Mouse (Mus musculus): Measurements from ENCODE around the gene Trim25. TPM values are rescaled to one million over a fixed set of nuclear protein-coding genes. Genes with fewer than 3 reads are reported as not detected.

Gene Trim25
- polyA plus RNA-seq, 1 experiment from 2014 or later = 17.8 TPM

DNA sequence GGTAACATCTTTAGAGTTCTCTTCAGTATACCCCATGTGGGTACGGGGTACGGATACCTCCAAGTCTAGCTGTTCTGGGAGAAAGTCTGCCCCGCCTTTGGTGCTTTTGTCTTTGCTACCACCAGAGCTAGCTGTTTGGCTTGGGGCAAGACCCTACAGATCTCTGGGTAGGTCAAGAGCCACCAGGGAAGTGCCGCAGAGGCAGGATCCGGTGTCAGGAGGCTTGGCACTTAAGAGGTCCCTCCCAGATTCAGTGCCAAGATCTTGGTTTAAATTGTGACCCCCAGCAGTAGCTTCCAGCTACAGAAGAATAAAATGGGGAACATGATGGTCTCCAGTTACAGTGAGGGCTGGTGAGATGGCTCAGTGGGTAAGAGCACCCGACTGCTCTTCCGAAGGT lies 2.4 kb downstream of the Trim25 start:
- Histone ChIP-seq H3K4me3 (ENCODE audit: low read length) (no peak overlapping the region; the same call in 1 of the 2 replicates), H3K9me3 (ENCODE audit: low read length) (no peaks in the 10 kb centered on the region), H3K4me2 (replicated peaks; ENCODE audit: low read depth, low read length) (peak overlapping the region; percentile 16; the same call in 1 of the 2 replicates), H3K9ac (replicated peaks; ENCODE audit: low read length) (no peak overlapping the region), H3K27me3 (ENCODE audit: insufficient read depth, low read length) (no peaks in the 10 kb centered on the region), H3K4me1 (ENCODE audit: insufficient read depth, low read length) (0 out of 2 replicates have a peak, but pooled peaks cover 9% of the 10 kb centered on the region), H3K27ac (ENCODE audit: low read length) (no peak overlapping the region), H3K36me3 (ENCODE audit: insufficient read depth, low read length) (peaks cover 2% of the 10 kb centered on the region; the same call in 1 of the 2 replicates)
- 90% methylated on average over 7 of the region's 7 CpGs for WGBS
- ATAC-seq (ENCODE audit: low FRiP score, low TSS enrichment) = no peak

DNA sequence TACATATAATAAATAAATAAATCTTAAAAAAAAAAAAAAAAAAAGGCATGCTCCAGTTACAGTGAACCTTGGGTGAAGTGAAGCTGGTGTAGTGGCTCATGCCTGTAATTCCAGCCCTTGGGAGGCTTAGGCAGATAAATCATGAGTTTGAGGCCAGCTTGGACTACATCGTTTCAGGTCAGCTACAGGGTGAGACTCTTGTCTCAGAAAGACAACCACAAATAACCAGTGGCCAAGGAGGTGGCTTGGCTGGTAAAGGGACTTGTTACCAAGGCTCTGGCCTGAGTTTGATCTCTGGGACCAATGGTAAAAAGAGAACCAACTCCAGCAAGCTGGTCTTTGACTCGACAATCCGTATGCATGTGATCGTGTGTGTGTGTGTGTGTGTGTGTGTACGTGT lies 2.9 kb downstream of the Trim25 start:
- WGBS = 80% methylated on average over 5 of the region's 5 CpGs
- H3K36me3 ChIP-seq (ENCODE audit: insufficient read depth, low read length) = peaks cover 3% of the 10 kb centered on the region; the same call in 1 of the 2 replicates
- no peak overlapping the region for H3K27ac ChIP-seq (ENCODE audit: low read length)
- no peaks in the 10 kb centered on the region for H3K9me3 ChIP-seq (ENCODE audit: low read length)
- 0 out of 2 replicates have a peak, but pooled peaks cover 9% of the 10 kb centered on the region for H3K4me1 ChIP-seq (ENCODE audit: insufficient read depth, low read length)
- H3K9ac ChIP-seq (replicated peaks; ENCODE audit: low read length) = no peak overlapping the region
- H3K4me3 ChIP-seq (ENCODE audit: low read length) = no peak overlapping the region
- no peaks in the 10 kb centered on the region for H3K27me3 ChIP-seq (ENCODE audit: insufficient read depth, low read length)
- no peak for ATAC-seq (ENCODE audit: low FRiP score, low TSS enrichment)
- peak overlapping the region; percentile 22; the same call in 1 of the 2 replicates for H3K4me2 ChIP-seq (replicated peaks; ENCODE audit: low read depth, low read length)

DNA sequence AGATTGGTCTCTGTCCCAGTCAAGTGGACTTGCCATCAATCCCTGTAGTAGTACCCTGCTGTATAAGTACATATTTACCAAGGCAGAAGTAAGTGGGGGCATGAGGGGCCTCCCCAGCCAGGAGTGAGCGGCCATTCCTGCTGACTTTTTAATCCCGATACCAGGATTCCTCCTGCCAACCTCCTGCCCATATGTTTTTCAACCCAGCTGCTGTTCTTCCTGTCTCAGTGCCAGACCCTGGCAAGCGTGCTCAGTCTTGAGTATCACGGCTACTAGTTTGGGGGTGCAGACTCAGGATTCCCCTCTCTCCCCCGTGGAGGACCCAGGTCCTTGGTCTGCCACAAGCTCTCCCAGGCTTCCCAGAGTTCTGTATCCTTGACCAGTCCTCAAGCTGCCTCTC lies 3.4 kb downstream of the Trim25 start:
- WGBS = 78% methylated on average over 5 of the region's 5 CpGs

DNA sequence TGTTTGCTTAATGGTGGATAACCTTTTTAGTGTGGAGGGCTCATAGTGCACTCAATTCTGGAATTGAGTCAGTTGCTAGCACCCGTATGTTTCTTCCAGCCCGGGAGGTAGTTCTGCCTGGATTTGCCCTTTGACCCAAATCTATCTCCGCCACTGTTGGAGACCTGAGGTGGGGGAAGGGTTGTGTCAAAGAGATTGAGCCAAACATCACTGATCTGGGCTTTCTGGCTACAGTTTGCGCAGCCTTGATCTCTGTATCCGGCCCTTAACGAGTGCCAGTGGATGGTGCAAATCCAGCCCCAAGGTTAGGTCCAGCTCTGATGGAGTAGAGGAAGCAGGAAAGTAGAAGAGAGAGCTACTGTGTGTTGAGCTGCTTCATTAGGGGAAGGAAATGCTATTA lies 3.9 kb downstream of the Trim25 start:
- no peaks in the 10 kb centered on the region for H3K27me3 ChIP-seq (ENCODE audit: insufficient read depth, low read length)
- peak overlapping the region; percentile 7; the same call in 1 of the 2 replicates for H3K4me3 ChIP-seq (ENCODE audit: low read length)
- 0 out of 2 replicates have a peak, but pooled peaks cover 9% of the 10 kb centered on the region for H3K4me1 ChIP-seq (ENCODE audit: insufficient read depth, low read length)
- no peak overlapping the region; the same call in 1 of the 2 replicates for H3K9ac ChIP-seq (replicated peaks; ENCODE audit: low read length)
- no peak for ATAC-seq (ENCODE audit: low FRiP score, low TSS enrichment)
- H3K36me3 ChIP-seq (ENCODE audit: insufficient read depth, low read length) = peaks cover 3% of the 10 kb centered on the region; the same call in 1 of the 2 replicates
- no peaks in the 10 kb centered on the region for H3K9me3 ChIP-seq (ENCODE audit: low read length)
- H3K27ac ChIP-seq (ENCODE audit: low read length) = no peak overlapping the region
- peak overlapping the region; percentile 22 for H3K4me2 ChIP-seq (replicated peaks; ENCODE audit: low read depth, low read length)
- WGBS = 49% methylated on average over 6 of the region's 6 CpGs

More for the DNA sequence above, 3.4 kb downstream of the Trim25 start:
- Histone ChIP-seq H3K36me3 (ENCODE audit: insufficient read depth, low read length) (peaks cover 3% of the 10 kb centered on the region; the same call in 1 of the 2 replicates), H3K9me3 (ENCODE audit: low read length) (no peaks in the 10 kb centered on the region), H3K4me2 (replicated peaks; ENCODE audit: low read depth, low read length) (peak overlapping the region; percentile 22), H3K9ac (replicated peaks; ENCODE audit: low read length) (no peak overlapping the region; the same call in 1 of the 2 replicates), H3K4me1 (ENCODE audit: insufficient read depth, low read length) (0 out of 2 replicates have a peak, but pooled peaks cover 9% of the 10 kb centered on the region), H3K27ac (ENCODE audit: low read length) (no peak overlapping the region), H3K27me3 (ENCODE audit: insufficient read depth, low read length) (no peaks in the 10 kb centered on the region), H3K4me3 (ENCODE audit: low read length) (peak overlapping the region; percentile 7; the same call in 1 of the 2 replicates)
- no peak for ATAC-seq (ENCODE audit: low FRiP score, low TSS enrichment)

DNA sequence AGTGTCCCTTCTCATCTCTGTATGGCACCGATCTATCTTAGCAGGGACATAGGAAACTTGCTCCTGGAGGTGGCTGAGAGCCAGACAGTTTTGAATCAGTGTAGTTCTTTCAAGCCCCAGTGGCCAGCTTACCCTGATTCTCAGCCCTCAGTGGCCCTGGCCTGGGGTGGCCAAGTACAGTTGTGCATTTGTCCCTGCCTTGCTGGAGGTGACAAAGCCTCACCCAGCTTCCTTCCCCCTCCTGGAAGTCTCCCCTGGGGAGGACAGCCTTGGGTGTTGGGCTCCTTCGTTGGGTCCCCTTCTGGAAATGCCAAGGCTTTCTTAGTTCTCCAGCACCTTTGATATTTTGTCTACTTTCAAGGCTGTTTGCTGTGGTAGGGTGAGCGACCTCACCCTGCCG lies 4.5 kb downstream of the Trim25 start:
- 71% methylated on average over 4 of the region's 4 CpGs for WGBS
- Histone ChIP-seq H3K4me1 (ENCODE audit: insufficient read depth, low read length) (0 out of 2 replicates have a peak, but pooled peaks cover 9% of the 10 kb centered on the region), H3K9ac (replicated peaks; ENCODE audit: low read length) (no peak overlapping the region), H3K4me2 (replicated peaks; ENCODE audit: low read depth, low read length) (0 out of 2 replicates have a peak overlapping the region, but pooled peaks have one; percentile 6), H3K27me3 (ENCODE audit: insufficient read depth, low read length) (no peaks in the 10 kb centered on the region), H3K4me3 (ENCODE audit: low read length) (no peak overlapping the region), H3K9me3 (ENCODE audit: low read length) (no peaks in the 10 kb centered on the region), H3K27ac (ENCODE audit: low read length) (no peak overlapping the region), H3K36me3 (ENCODE audit: insufficient read depth, low read length) (peaks cover 3% of the 10 kb centered on the region; the same call in 1 of the 2 replicates)
- no peak for ATAC-seq (ENCODE audit: low FRiP score, low TSS enrichment)

DNA sequence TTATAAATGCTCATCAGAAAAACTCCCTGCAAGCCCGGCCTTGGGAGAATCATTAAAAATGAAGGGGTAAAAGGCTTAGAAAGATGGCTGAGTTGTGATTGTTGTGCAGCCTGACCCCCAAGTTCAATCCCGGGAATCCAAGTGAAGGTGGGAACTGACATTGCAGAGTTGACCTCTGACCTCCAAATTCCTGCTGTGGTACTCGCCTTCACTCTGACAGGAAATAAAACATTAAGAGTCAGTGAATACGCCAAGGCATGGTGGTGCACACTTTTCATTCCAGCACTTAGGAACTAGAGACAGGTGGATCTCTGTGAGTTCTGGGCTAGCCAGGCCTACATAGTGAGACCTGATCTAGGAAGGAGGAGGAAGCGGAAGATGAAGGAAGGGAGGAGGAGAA lies 6.3 kb downstream of the Trim25 start:
- no peak overlapping the region for H3K4me2 ChIP-seq (replicated peaks; ENCODE audit: low read depth, low read length)
- H3K27ac ChIP-seq (ENCODE audit: low read length) = no peak overlapping the region
- no peak overlapping the region for H3K9ac ChIP-seq (replicated peaks; ENCODE audit: low read length)
- no peak overlapping the region for H3K4me3 ChIP-seq (ENCODE audit: low read length)
- peaks cover 4% of the 10 kb centered on the region; the same call in 1 of the 2 replicates for H3K36me3 ChIP-seq (ENCODE audit: insufficient read depth, low read length)
- no peaks in the 10 kb centered on the region for H3K27me3 ChIP-seq (ENCODE audit: insufficient read depth, low read length)
- no peaks in the 10 kb centered on the region for H3K9me3 ChIP-seq (ENCODE audit: low read length)
- 0 out of 2 replicates have a peak, but pooled peaks cover under 1% of the 10 kb centered on the region for H3K4me1 ChIP-seq (ENCODE audit: insufficient read depth, low read length)
- ATAC-seq (ENCODE audit: low FRiP score, low TSS enrichment) = no peak
- 63% methylated on average over 5 of the region's 5 CpGs for WGBS

DNA sequence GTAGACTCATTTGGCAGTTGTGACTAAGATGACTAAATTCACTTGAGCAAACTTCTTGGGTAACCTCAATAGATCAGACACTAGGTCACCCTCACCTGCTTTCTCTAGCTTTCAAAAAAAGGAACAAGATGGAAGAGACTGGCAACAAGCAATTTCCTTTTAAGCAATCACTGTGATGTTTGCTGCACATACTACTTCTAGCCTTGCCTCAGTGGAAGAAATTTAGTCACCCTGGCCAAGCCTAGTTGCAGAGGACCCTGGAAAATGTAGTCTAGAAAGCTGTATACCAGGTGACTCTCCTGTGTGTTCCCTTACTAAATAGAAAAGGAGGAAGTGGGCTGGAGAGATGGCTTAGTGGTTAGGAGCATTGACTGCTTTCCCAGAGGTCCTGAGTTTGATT lies 7.2 kb downstream of the Trim25 start:
- Histone ChIP-seq H3K27me3 (ENCODE audit: insufficient read depth, low read length) (no peaks in the 10 kb centered on the region), H3K9me3 (ENCODE audit: low read length) (no peaks in the 10 kb centered on the region), H3K4me2 (replicated peaks; ENCODE audit: low read depth, low read length) (no peak overlapping the region), H3K27ac (ENCODE audit: low read length) (no peak overlapping the region), H3K36me3 (ENCODE audit: insufficient read depth, low read length) (peaks cover 13% of the 10 kb centered on the region), H3K4me1 (ENCODE audit: insufficient read depth, low read length) (no peaks in the 10 kb centered on the region), H3K4me3 (ENCODE audit: low read length) (no peak overlapping the region), H3K9ac (replicated peaks; ENCODE audit: low read length) (no peak overlapping the region)
- ATAC-seq (ENCODE audit: low FRiP score, low TSS enrichment) = no peak

DNA sequence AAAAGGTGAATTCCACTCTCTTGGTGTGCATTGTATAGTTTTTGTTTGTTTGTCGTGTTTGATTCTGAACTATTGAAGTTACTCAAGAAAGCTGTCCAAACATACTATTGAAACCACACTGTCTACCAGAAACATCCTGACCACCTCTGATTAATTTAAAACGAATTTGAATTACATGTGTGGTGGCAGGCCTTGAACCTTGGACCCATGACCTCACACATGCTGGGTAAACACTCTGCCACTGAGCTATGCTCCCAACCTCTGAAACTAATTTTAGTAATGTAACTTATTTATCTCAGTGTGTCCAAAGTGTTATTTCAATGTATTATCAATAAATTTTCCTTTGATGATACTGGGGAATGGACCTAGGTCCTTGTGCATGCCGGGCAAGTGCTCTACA lies 8.4 kb downstream of the Trim25 start:
- no peaks in the 10 kb centered on the region for H3K4me1 ChIP-seq (ENCODE audit: insufficient read depth, low read length)
- peaks cover 21% of the 10 kb centered on the region for H3K36me3 ChIP-seq (ENCODE audit: insufficient read depth, low read length)
- H3K27me3 ChIP-seq (ENCODE audit: insufficient read depth, low read length) = no peaks in the 10 kb centered on the region
- no peak for ATAC-seq (ENCODE audit: low FRiP score, low TSS enrichment)
- WGBS = 82% methylated on average over 3 of the region's 3 CpGs
- no peak overlapping the region for H3K27ac ChIP-seq (ENCODE audit: low read length)
- no peaks in the 10 kb centered on the region for H3K9me3 ChIP-seq (ENCODE audit: low read length)
- H3K9ac ChIP-seq (replicated peaks; ENCODE audit: low read length) = no peak overlapping the region
- no peak overlapping the region for H3K4me2 ChIP-seq (replicated peaks; ENCODE audit: low read depth, low read length)
- H3K4me3 ChIP-seq (ENCODE audit: low read length) = no peak overlapping the region

DNA sequence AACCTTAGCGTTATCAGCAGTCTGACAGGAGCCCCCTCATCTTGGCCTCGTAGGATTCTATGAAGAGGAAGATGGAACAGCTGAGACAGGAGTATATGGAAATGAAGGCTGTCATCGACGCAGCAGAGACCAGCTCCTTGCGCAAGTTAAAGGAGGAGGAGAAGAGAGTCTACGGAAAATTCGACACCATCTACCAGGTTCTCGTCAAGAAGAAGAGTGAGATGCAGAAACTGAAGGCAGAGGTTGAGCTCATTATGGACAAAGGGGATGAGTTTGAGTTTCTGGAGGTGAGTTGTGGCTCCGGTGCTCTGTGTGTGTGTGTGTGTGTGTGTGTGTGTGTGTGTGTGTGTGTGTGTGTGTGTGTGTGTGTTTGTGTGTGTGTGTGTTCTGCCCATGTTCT lies 9.9 kb downstream of the Trim25 start:
- no peak overlapping the region for H3K4me2 ChIP-seq (replicated peaks; ENCODE audit: low read depth, low read length)
- no peak overlapping the region for H3K9ac ChIP-seq (replicated peaks; ENCODE audit: low read length)
- no peaks in the 10 kb centered on the region for H3K27me3 ChIP-seq (ENCODE audit: insufficient read depth, low read length)
- WGBS = 87% methylated on average over 9 of the region's 9 CpGs
- ATAC-seq (ENCODE audit: low FRiP score, low TSS enrichment) = no peak
- H3K9me3 ChIP-seq (ENCODE audit: low read length) = no peaks in the 10 kb centered on the region
- H3K27ac ChIP-seq (ENCODE audit: low read length) = no peak overlapping the region
- H3K36me3 ChIP-seq (ENCODE audit: insufficient read depth, low read length) = peaks cover 29% of the 10 kb centered on the region
- no peaks in the 10 kb centered on the region for H3K4me1 ChIP-seq (ENCODE audit: insufficient read depth, low read length)
- H3K4me3 ChIP-seq (ENCODE audit: low read length) = no peak overlapping the region

DNA sequence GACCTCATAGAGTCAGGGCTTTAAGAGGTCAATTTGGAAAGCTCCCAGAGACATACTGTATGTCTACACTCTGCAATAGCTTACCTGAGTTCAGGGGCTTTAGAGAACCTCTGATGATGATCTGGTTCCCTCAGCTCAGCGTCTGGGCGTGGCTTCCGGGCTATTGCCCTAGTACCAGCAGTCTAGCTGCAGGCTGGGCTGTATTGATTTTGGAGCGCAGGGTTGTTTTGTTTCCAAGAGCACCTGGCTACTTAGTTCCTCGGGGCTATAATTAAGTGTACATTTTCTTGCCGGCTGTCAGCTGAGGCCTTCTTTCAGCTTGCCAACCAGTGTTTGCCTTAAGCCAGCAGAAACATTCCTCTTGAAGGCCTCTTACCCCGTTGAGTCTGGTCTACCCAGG lies 10.3 kb downstream of the Trim25 start:
- no peaks in the 10 kb centered on the region for H3K27me3 ChIP-seq (ENCODE audit: insufficient read depth, low read length)
- no peak overlapping the region for H3K27ac ChIP-seq (ENCODE audit: low read length)
- no peak overlapping the region for H3K9ac ChIP-seq (replicated peaks; ENCODE audit: low read length)
- ATAC-seq (ENCODE audit: low FRiP score, low TSS enrichment) = no peak
- no peaks in the 10 kb centered on the region for H3K4me1 ChIP-seq (ENCODE audit: insufficient read depth, low read length)
- no peak overlapping the region for H3K4me2 ChIP-seq (replicated peaks; ENCODE audit: low read depth, low read length)
- no peaks in the 10 kb centered on the region for H3K9me3 ChIP-seq (ENCODE audit: low read length)
- peaks cover 29% of the 10 kb centered on the region for H3K36me3 ChIP-seq (ENCODE audit: insufficient read depth, low read length)
- no peak overlapping the region for H3K4me3 ChIP-seq (ENCODE audit: low read length)
- 80% methylated on average over 7 of the region's 7 CpGs for WGBS

Measured in kidney, embryonic 16.5 days (tissue).